Mouse (Mus musculus) left cerebral cortex, postnatal 36 days (tissue): ENCODE measurements around the gene Tubb3. TPM values are rescaled to one million over a fixed set of nuclear protein-coding genes. Genes with fewer than 3 reads are reported as not detected.
A peak's percentile ranks its signal among the peaks of the same experiment; 100 is the strongest.

Experiments
- DNase-seq, 2 experiments: peaks; one replicate each; pipeline ENCODE4 v3.0.0; 2021 to 2022; ENCODE audit warnings: low spot score in 2 of 2, mixed read lengths in 1 of 2
- intact Hi-C: fragments of 180-260 bp; cut with DNase I; formaldehyde crosslinking; loops from one replicate; pipeline ENCODE4 v1.15.1; 2025
- total RNA-seq, 2 experiments: library from RNA; stranded (reverse); gene quantifications; 2 replicates each; pipeline ENCODE4 v1.2.3; 2021

Gene Tubb3
- total RNA-seq: 100 to 1,000 TPM; 399 to 458 TPM

DNA sequence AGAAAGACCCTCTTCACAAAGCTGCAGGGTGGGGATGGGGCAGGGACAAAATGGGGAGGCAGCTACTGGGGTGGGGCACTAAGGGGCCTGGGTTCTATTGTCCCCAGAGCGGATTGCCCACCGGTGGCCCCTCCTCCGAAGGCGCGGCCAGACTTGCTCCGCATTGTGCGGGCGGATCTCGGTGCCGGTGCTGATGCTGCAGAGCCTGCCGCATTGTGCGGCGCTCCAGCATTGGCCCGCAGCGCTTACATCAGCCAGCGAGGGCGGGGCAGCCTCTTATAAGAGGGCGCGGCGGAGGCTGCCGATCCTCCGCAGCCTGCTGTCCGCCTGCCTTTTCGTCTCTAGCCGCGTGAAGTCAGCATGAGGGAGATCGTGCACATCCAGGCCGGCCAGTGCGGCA lies at the start of gene Tubb3:
Tubb3 (plus strand) TSS at position 179 of the 400 bp plus-strand sequence.
- peak; percentile 90 to 93 for DNase-seq
- intact Hi-C loops: no loop called here

DNA sequence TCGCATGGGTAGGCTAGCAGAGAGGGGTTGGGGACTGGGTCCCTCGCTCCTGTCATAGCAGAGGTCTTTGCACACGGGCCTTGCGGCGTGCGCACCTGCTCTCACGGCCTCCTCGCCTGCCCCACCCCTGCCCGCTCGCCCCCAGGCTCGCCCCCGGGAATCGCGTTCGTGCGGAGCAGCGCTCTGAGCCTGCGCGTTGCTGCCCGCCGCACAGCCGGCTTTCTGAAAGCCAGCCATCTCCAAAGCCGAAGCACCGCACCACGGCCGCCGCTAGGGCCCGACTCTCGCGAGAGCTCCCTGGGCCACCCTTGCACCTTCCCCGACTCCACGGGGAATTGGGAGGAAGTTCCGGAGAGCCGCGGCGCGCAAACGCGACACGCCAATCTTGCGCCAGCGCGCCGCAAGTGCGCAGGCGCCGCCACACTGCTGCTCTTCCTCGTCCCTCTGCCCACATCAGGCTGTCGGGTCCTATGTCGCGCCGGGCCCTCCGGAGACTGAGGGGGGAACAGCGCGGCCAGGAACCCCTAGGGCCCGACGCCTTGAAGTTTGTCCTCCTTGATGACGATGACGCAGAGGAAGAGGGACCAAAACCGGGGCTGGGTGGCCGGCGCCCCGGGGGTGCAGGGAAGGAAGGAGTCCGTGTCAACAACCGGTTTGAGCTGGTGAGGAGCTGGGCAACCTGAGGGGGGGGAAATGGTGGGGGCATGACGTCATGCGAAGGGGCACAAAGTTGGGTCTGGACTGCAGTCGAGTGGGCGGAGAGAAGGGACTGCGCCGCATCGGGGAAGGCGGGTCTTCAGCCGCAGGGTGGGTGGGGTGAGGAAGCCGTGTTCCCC lies 37.6 kb upstream of the Tubb3 start, which contains the start of gene Tcf25:
Tcf25 (plus strand) TSS at position 351 of the 836 bp plus-strand sequence.
- intact Hi-C loops: no loop called here

GRCm38 (mm10) chr8:123374239-123374578 lies 37.0 kb upstream of the Tubb3 start:
- DNase-seq: peak; percentile 92 to 93
- intact Hi-C loops: no loop called here

More for the DNA sequence above, 37.6 kb upstream of the Tubb3 start, which contains the start of gene Tcf25:
- peak; percentile 97 to 98 for DNase-seq

DNA sequence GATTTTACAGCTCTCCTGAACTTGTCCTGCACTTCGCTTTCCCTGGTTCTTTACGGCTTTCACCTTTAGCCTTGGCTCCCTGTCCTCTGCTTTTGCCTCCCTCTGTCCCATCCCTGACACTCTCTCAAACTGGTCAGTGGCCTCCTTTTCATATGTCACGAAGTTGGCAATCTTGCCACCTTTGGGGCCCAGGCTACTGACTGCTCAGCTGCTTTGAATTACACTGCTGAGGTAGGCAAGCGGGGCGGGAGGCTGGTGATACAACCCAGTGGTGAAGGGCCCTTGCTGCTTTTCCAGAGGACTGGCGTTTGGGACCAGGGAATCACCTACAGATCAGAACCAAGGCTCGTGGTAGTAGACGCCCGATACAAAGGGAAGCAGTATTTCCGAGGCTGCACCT lies 35.5 kb upstream of the Tubb3 start:
- no peak for DNase-seq
- intact Hi-C loops: no loop called here

DNA sequence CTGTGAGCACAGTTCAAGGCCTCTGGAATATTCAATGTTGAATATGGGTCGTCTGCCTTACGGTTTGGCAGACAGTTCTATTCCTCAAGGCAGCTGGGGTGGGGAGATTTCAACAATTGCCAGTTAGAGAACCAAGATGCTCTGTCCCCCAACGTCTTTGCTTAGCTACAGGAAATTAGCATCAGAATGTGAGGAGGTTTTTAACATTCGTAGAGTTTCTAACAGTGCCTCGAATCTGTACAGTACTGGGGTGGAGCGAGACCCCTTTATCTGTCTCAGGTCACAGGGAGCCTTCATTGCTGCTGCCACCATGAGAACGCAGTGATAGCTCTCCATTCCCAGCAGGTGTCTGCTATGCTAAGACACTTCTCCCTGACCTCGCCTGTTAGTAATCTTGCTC lies 35.1 kb upstream of the Tubb3 start:
- no peak for DNase-seq
- intact Hi-C loops: no loop called here

DNA sequence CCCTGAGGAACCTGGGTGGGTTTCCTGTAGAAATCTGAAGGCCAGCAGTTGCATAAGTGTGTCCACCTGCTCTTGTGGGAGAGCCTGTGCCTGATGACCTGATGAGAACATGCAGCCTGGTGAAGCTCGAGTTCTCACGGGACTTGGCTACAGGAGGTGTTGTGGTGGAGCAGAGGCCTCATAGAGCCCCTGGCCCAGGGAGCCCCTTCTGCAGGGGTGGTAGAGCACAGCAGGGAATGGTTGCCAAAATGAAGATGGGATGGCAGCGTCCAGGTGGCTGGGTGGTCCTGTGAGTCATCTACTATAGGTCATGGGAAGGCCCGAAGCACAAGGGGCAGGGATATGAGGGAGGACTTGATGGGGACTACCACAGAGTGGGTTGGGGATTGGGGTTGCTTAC lies 29.5 kb upstream of the Tubb3 start:
- intact Hi-C loops: no loop called here

GRCm38 (mm10) chr8:123382516-123382915 lies 28.7 kb upstream of the Tubb3 start:
- intact Hi-C loops: no loop called here
- no peak for DNase-seq

More for the DNA sequence above, 29.5 kb upstream of the Tubb3 start:
- DNase-seq: no peak

- no peak for DNase-seq
- intact Hi-C loops: no loop called here
These were observed 26.2 kb upstream of the Tubb3 start for GRCm38 (mm10) chr8:123384883-123385540.

DNA sequence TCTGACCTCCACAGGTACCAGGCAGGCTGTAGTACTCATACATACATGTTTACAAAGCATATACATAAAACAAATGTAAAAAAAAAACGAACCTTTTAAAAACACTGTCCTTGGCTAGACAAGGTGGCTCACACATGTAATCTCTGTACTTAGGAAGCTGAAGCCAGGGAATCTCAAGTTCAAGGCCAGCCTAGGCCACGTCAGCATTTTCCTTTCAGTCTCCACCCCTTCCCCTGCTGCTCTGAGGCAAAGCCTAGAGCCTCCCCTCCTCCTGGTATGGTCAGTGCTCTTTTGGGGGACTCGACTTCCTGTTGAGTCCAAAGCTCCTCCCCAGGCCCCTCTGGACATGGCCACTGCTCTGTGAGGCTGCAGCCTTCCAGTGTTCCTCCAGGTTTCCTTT lies 24.2 kb upstream of the Tubb3 start:
- DNase-seq: no peak
- intact Hi-C loops: no loop called here

GRCm38 (mm10) chr8:123387801-123388200 lies 23.4 kb upstream of the Tubb3 start:
- intact Hi-C loops: no loop called here
- no peak for DNase-seq

- intact Hi-C loops: no loop called here
- DNase-seq: no peak
These were observed 22.2 kb upstream of the Tubb3 start for GRCm38 (mm10) chr8:123389026-123389425.

DNA sequence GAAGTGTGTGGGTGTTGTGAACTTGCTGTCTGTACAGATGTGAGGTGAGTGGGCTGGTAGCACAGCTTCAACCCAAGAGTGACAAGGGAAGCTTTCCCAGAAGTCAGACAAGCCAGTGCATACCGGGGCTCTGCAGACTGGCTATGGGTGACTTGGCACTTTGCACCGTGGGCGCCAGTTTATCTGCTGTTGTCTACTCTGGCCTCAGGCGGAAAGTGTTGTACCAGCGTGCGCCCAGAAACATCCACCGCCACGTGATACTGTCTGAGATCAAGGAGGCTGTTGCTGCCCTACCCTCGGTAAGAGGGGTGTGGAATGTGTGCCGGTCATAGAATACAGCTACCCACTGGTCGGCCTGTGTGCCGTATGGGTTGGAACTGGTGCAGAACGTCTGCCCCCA lies 12.9 kb upstream of the Tubb3 start:
- DNase-seq: no peak
- intact Hi-C loops: no loop called here

DNA sequence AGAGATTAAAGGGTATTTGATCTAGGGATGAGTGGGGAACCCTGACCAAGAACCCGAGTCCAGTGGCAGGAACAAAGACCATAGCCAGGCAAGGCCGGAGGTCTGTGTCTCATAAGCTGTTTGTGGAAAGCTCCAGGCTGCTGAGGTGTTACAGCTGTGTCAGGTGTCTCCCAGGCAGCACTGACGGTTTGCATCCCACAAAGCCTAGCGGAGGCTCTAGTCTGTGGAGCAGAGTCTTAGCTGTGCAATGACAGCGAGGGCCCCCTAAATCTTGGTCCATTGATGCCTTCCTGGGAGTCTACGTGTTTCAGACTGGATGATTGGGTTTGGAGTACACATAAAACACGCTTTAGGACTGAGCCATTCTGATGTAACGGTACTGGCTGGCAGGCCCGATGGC lies 9.3 kb upstream of the Tubb3 start:
- no peak for DNase-seq
- intact Hi-C loops: no loop called here

- intact Hi-C loops: no loop called here
- DNase-seq: no peak
These were observed 8.4 kb upstream of the Tubb3 start for GRCm38 (mm10) chr8:123402730-123403326.

GRCm38 (mm10) chr8:123404521-123404920 lies 6.7 kb upstream of the Tubb3 start:
- intact Hi-C loops: no loop called here
- no peak for DNase-seq

GRCm38 (mm10) chr8:123406786-123407185 lies 4.4 kb upstream of the Tubb3 start, which contains the start of gene Mc1r:
Gene Mc1r (plus strand): TSS chr8:123407107.
- peak in 1 of 2 experiments; percentile 65 for DNase-seq
- intact Hi-C loops: no loop called here

DNA sequence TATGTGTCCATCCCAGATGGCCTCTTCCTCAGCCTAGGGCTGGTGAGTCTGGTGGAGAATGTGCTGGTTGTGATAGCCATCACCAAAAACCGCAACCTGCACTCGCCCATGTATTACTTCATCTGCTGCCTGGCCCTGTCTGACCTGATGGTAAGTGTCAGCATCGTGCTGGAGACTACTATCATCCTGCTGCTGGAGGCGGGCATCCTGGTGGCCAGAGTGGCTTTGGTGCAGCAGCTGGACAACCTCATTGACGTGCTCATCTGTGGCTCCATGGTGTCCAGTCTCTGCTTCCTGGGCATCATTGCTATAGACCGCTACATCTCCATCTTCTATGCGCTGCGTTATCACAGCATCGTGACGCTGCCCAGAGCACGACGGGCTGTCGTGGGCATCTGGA lies 3.6 kb upstream of the Tubb3 start:
- DNase-seq: no peak
- intact Hi-C loops: no loop called here

GRCm38 (mm10) chr8:123408586-123409544 lies 2.4 kb upstream of the Tubb3 start:
- intact Hi-C loops: no loop called here

DNA sequence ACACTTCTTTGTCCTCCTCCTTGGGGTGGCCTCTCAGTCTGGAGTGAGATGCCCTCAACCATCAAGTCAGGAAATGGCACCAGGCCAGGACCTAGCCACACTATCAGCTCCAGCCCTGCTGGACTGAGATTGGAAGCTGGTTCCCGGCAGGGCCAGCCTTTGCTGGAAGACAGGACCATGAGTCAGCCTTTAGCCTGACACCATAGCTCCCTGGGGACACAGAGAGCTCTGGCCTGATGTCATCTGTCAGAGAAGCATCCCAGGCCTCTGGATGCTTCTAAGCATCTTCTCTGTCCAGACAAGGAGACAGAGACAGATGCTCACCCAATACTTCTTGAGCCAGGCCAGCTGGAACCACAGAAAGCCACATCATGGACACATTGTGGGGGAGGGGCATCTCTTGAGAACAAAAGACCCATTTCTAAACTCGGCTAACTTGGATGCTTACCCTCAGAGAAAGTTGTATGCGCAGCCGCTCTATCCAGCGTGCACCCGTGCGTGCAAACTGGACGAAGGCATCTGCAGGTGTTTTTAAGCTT lies 1.1 kb upstream of the Tubb3 start:
- no peak for DNase-seq

More at GRCm38 (mm10) chr8:123408586-123409544, 2.4 kb upstream of the Tubb3 start:
- no peak for DNase-seq

More for the DNA sequence above, 1.1 kb upstream of the Tubb3 start:
- intact Hi-C loops: no loop called here
